Mouse (Mus musculus) bone marrow, adult 2 months (tissue): ENCODE data around the gene Kcnip4.

ENCODE experiments used
- CTCF ChIP-seq: fragments of 200-500 bp; IDR thresholded peaks from 2 replicates; pipeline ENCODE4 v1.5.1; 2011; ENCODE audit warnings: low read length, control low read depth; ENCODE audit not compliant: control insufficient read depth, insufficient read depth
- POLR2A ChIP-seq: fragments of 200-500 bp; IDR thresholded peaks from 2 replicates; pipeline ENCODE4 v1.6.1; 2011; ENCODE audit warnings: low read depth, mild to moderate bottlenecking, control low read depth, low read length, borderline replicate concordance; ENCODE audit not compliant: control insufficient read depth

- TF ChIP-seq POLR2A (no peak), CTCF (no peak)
Observed at GRCm38 (mm10) chr5:49041259-49041845, 483.4 kb downstream of the Kcnip4 start.
